Mouse (Mus musculus) C2C12 (cell line): Measurements from ENCODE around the gene Magea5.
"Not testable (repeated sequence)": the region's sequence is repeated elsewhere in the genome, so short reads cannot be mapped to it uniquely, and the experiment has no call there.

Experiments used
- CTCF ChIP-seq: IDR thresholded peaks from one replicate; pipeline ENCODE4 v1.5.1; 2011; ENCODE audit not compliant: control insufficient read depth, insufficient read depth, insufficient read length
- MAX ChIP-seq: IDR thresholded peaks from one replicate; pipeline ENCODE4 v1.6.1; 2011; ENCODE audit warnings: mild to moderate bottlenecking, control low read depth
- MYOD1 ChIP-seq: IDR thresholded peaks from one replicate; pipeline ENCODE4 v1.6.1; 2011; ENCODE audit warnings: low read depth; ENCODE audit not compliant: control insufficient read depth, insufficient read length
- USF1 ChIP-seq: IDR thresholded peaks from one replicate; pipeline ENCODE4 v1.6.1; 2011; ENCODE audit warnings: low read depth, mild to moderate bottlenecking, control low read depth, moderate library complexity

GRCm38 (mm10) chrX:155093566-155093965, 30.6 kb upstream of the Magea5 start, which contains the start of gene Magea2:
- TF ChIP-seq CTCF, MAX, MYOD1, USF1: not testable (repeated sequence)
